Mouse (Mus musculus) Patski (cell line): ENCODE data around the gene Hnf4a. TPM values are rescaled to one million over a fixed set of nuclear protein-coding genes. Genes with fewer than 3 reads are reported as not detected.
"Not testable (repeated sequence)": the region's sequence is repeated elsewhere in the genome, so short reads cannot be mapped to it uniquely, and the experiment has no call there.

Experiments
- ATAC-seq: fragments of 100-300 bp; one replicate; pipeline ENCODE4 v1.8.0; 2021
- CTCF ChIA-PET: fragments of 350-600 bp; sonication (Branson Sonifier 250); formaldehyde crosslinking; loops from one replicate; lab custom pipeline; 2022; ENCODE audit warnings: inconsistent platforms; lab: Charles Lee
- POLR2A ChIA-PET: fragments of 350-600 bp; sonication (Branson Sonifier 250); formaldehyde crosslinking; loops from one replicate; lab custom pipeline; 2022; ENCODE audit warnings: antibody characterized with exemption, inconsistent platforms; lab: Charles Lee
- DNase-seq: peaks from one replicate; pipeline ENCODE4 v3.0.0-alpha.2; 2011; ENCODE audit warnings: low read depth, low spot score
- H3K27me3 ChIP-seq: fragments of 371-371 bp; one replicate; pipeline ENCODE4 v1.5.1; 2021
- CTCF ChIP-seq: fragments of 100-300 bp; IDR thresholded peaks from one replicate; pipeline ENCODE4 v1.5.1; 2021
- in situ Hi-C: fragments of 300-500 bp; cut with MboI; formaldehyde crosslinking; loops from 3 replicates; pipeline ENCODE4 v1.11.1; 2018; ENCODE audit warnings: low pct_unique_long_range_greater_than_20kb, mixed read lengths
- polyA plus RNA-seq: library from polyadenylated mRNA; unstranded; gene quantifications from one replicate; pipeline ENCODE4 v1.2.3, GENCODE M21; 2021

Gene Hnf4a
- polyA plus RNA-seq, 1 experiment from 2014 or later = 0.19 TPM

GRCm38 (mm10) chr2:163615906-163616651 is 109.5 kb downstream of the Hnf4a start:
- DNase-seq = no peak
- CTCF ChIA-PET = interaction anchor here (1.0 kb wide), 1 partner anchor 12 kb away, joined by 3 read pairs; no protein-coding TSS in a partner anchor
- in situ Hi-C loops = loop anchor here (25.0 kb wide), 1 partner anchor 96 kb away; no protein-coding TSS in a partner anchor
- POLR2A ChIA-PET = no interaction called here
- no peaks in the 10 kb centered on the region for H3K27me3 ChIP-seq
- no peak for TF ChIP-seq CTCF
- no peak for ATAC-seq

GRCm38 (mm10) chr2:163616652-163617227 is 110.1 kb downstream of the Hnf4a start:
- CTCF ChIA-PET = interaction anchor here (1.1 kb wide), 1 partner anchor 102 kb away, joined by 3 read pairs; no protein-coding TSS in a partner anchor
- no peaks in the 10 kb centered on the region for H3K27me3 ChIP-seq
- POLR2A ChIA-PET = no interaction called here
- no peak for TF ChIP-seq CTCF
- ATAC-seq = no peak
- DNase-seq = no peak
- in situ Hi-C loops = loop anchor here (25.0 kb wide), 1 partner anchor 96 kb away; no protein-coding TSS in a partner anchor

- POLR2A ChIA-PET = interaction anchor here (1.3 kb wide), 1 partner anchor 28 kb away, joined by 3 read pairs; the partner anchor contains the start of gene Serinc3
- in situ Hi-C loops = loop anchor here (25.0 kb wide), 1 partner anchor 95 kb away; no protein-coding TSS in a partner anchor
- CTCF ChIA-PET = interaction anchor here (1.1 kb wide), 1 partner anchor 101 kb away, joined by 3 read pairs; no protein-coding TSS in a partner anchor
Observed at GRCm38 (mm10) chr2:163617232-163617863, 110.7 kb downstream of the Hnf4a start.

GRCm38 (mm10) chr2:163617874-163618273 is 111.3 kb downstream of the Hnf4a start:
- H3K27me3 ChIP-seq = no peaks in the 10 kb centered on the region
- DNase-seq = no peak
- ChIA-PET POLR2A (interaction anchor here (1.3 kb wide), 1 partner anchor 27 kb away, joined by 3 read pairs; the partner anchor contains the start of gene Serinc3), CTCF (interaction anchor here (2.1 kb wide), 1 partner anchor 23 kb away, joined by 6 read pairs; no protein-coding TSS in a partner anchor)
- in situ Hi-C loops = loop anchor here (25.0 kb wide), 1 partner anchor 94 kb away; no protein-coding TSS in a partner anchor
- TF ChIP-seq CTCF = no peak
- ATAC-seq = no peak

More at GRCm38 (mm10) chr2:163617232-163617863, 110.7 kb downstream of the Hnf4a start:
- ATAC-seq = no peak
- DNase-seq = no peak
- H3K27me3 ChIP-seq = no peaks in the 10 kb centered on the region
- TF ChIP-seq CTCF = no peak

- in situ Hi-C loops = loop anchor here (25.0 kb wide), 1 partner anchor 92 kb away; no protein-coding TSS in a partner anchor
- no peaks in the 10 kb centered on the region for H3K27me3 ChIP-seq
- peak; percentile 23 for ATAC-seq
- ChIA-PET POLR2A (interaction anchor here (0.5 to 1.2 kb wide), 2 partner anchors 9 to 38 kb away, joined by 3 read pairs; partner anchors contain the start of gene Pkig), CTCF (interaction anchor here (1.3 kb wide), 1 partner anchor 11 kb away, joined by 3 read pairs; no protein-coding TSS in a partner anchor)
- DNase-seq = no peak
- no peak for TF ChIP-seq CTCF
Observed at GRCm38 (mm10) chr2:163620451-163620850, 113.8 kb downstream of the Hnf4a start.

GRCm38 (mm10) chr2:163621401-163621800 is 114.8 kb downstream of the Hnf4a start:
- in situ Hi-C loops = loop anchor here (25.0 kb wide), 1 partner anchor 91 kb away; no protein-coding TSS in a partner anchor
- ATAC-seq, DNase-seq, H3K27me3 ChIP-seq: not testable (repeated sequence)
- ChIA-PET POLR2A (interaction anchor here (1.2 kb wide), 1 partner anchor 8 kb away, joined by 3 read pairs; no protein-coding TSS in a partner anchor), CTCF (interaction anchor here (0.7 to 1.0 kb wide), 2 partner anchors 9 to 18 kb away, joined by 3 read pairs; no protein-coding TSS in a partner anchor)

Other genes with a start within 250 kb of the Hnf4a start
- gene Jph2, start 108.8 kb upstream of the Hnf4a start, polyA plus RNA-seq = 0.28 TPM
- gene Oser1, start 82.1 kb upstream of the Hnf4a start, polyA plus RNA-seq = 39.0 TPM
- gene Gdap1l1, start 68.3 kb upstream of the Hnf4a start, polyA plus RNA-seq = 0.21 TPM
- 11.7 TPM for gene Fitm2, start 34.2 kb upstream of the Hnf4a start, polyA plus RNA-seq
- gene R3hdml, start 14.5 kb upstream of the Hnf4a start, polyA plus RNA-seq = not detected
- 19.4 TPM for gene Ttpal, start 95.5 kb downstream of the Hnf4a start, polyA plus RNA-seq
- 238 TPM for gene Serinc3, start 138.3 kb downstream of the Hnf4a start, polyA plus RNA-seq
- gene Pkig, start 151.6 kb downstream of the Hnf4a start, polyA plus RNA-seq = 87.0 TPM
- 4.0 TPM for gene Ada, start 243.4 kb downstream of the Hnf4a start, polyA plus RNA-seq